Mouse (Mus musculus) small intestine, adult 2 months (tissue): Measurements from ENCODE around the gene Gm20388. TPM values are rescaled to one million over a fixed set of nuclear protein-coding genes. Genes with fewer than 3 reads are reported as not detected.

Experiments used
- H3K27ac ChIP-seq: fragments of 200-500 bp; 2 replicates; pipeline ENCODE4 v1.5.1; 2012; ENCODE audit warnings: low read depth, low read length, control low read depth, inconsistent platforms; ENCODE audit not compliant: insufficient read depth
- H3K27me3 ChIP-seq: fragments of 200-500 bp; 2 replicates; pipeline ENCODE4 v1.6.1; 2012; ENCODE audit warnings: mild to moderate bottlenecking, moderate library complexity, low read length, inconsistent platforms; ENCODE audit not compliant: control insufficient read depth, insufficient read depth
- H3K36me3 ChIP-seq: fragments of 200-500 bp; 2 replicates; pipeline ENCODE4 v1.6.1; 2012; ENCODE audit warnings: mild to moderate bottlenecking, low read length, control low read depth, inconsistent platforms; ENCODE audit not compliant: control insufficient read depth, insufficient read depth
- H3K4me1 ChIP-seq: fragments of 200-500 bp; 2 replicates; pipeline ENCODE4 v1.6.1; 2012; ENCODE audit warnings: low read length, inconsistent platforms, mixed read lengths; ENCODE audit not compliant: control insufficient read depth, insufficient read depth, insufficient read length
- H3K4me3 ChIP-seq: fragments of 200-500 bp; 2 replicates; pipeline ENCODE4 v1.5.1; 2012; ENCODE audit warnings: low read depth, mild to moderate bottlenecking, control low read depth, inconsistent platforms, low read length, moderate library complexity
- CTCF ChIP-seq: fragments of 200-500 bp; IDR thresholded peaks from 2 replicates; pipeline ENCODE4 v1.5.1; 2012; ENCODE audit warnings: low read depth, mild to moderate bottlenecking, control low read depth, inconsistent platforms, low read length, moderate library complexity, mixed read lengths; ENCODE audit not compliant: insufficient replicate concordance, insufficient read length; ENCODE audit errors: extremely low read depth
- POLR2A ChIP-seq: fragments of 200-500 bp; IDR thresholded peaks from 2 replicates; pipeline ENCODE4 v1.6.1; 2012; ENCODE audit warnings: low read depth, mild to moderate bottlenecking, control low read depth, inconsistent platforms, low read length, moderate library complexity
- WGBS: fragments of 180-500 bp; shearing (Covaris S2); methylation state at CpG from one replicate; pipeline ENCODE4 v1.1.7; 2018; 5-methylcytosine and 5-hydroxymethylcytosine counted together
- polyA plus RNA-seq: library from polyadenylated mRNA; depleted of rRNA; stranded (reverse); fragments of >200 nt; gene quantifications from 2 replicates; pipeline ENCODE4 v1.2.3, GENCODE M21; 2012

The Gm20388 gene
- polyA plus RNA-seq, 1 experiment = 37.3 TPM

DNA sequence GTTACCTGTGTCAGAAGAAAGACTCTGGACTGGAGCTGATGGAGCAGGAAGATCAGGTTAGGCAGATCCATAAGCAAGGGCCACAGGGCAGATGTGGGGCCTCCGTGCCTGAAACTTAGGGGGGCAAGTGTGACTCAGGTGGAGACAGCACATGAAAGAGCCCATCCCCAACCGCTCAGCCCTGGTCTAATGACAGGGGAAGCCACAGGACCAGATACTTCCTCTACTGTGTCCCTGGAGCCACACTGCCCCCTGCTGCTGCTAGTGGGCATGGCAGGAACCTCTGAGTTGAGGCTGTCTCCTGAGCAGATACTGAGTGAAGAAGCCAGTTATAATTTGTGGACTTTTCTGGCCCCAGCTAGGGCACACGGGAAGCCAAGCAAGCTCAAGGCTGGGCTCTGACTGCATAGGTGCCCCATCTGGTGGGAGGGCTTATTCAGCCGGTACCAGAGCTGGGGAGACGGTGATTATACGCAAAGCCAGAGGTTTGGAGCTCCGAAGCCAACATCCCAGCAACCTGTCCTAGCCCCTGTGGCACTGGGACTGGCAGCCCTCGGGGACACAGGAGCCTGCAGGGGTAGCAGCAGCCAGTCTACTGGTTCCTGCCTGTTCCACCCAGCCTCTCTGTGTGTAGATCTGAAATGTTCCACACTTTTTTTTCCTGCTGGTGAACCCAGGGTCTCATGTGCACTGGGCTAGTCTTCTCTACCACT lies 2919.9 kb downstream of the Gm20388 start:
- H3K4me3 ChIP-seq = no peak overlapping the region
- H3K27me3 ChIP-seq = no peaks in the 10 kb centered on the region
- peak; percentile 97 for TF ChIP-seq CTCF
- no peak for TF ChIP-seq POLR2A
- no peaks in the 10 kb centered on the region for H3K36me3 ChIP-seq
- H3K27ac ChIP-seq = no peak overlapping the region
- H3K4me1 ChIP-seq = no peaks in the 10 kb centered on the region
- WGBS = 35% methylated on average over 8 of the region's 8 CpGs

DNA sequence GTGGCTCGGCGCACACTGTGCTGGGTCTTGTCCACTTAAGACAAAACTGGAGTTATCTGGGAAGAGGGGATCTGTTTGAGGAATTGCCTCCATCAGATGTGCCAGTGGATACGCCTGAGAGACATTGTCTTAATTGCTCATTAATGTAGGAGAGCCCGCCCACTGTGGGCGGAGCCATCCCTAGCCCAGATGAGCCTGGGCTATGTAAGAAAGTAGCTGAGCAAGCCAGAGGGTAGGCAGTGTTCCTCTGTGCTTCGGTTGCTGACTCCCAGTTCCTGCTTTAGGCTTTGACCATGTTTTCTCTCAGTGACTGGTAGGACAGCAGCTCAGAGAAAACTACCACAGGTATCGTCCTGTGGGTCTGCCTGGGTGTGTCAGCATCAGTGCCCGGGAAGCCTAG lies 2923.8 kb downstream of the Gm20388 start:
- Histone ChIP-seq H3K4me1 (no peaks in the 10 kb centered on the region), H3K4me3 (no peak overlapping the region), H3K27me3 (no peaks in the 10 kb centered on the region), H3K27ac (no peak overlapping the region), H3K36me3 (no peaks in the 10 kb centered on the region)
- 79% methylated on average over 8 of the region's 8 CpGs for WGBS
- no peak for TF ChIP-seq CTCF
- no peak for TF ChIP-seq POLR2A

DNA sequence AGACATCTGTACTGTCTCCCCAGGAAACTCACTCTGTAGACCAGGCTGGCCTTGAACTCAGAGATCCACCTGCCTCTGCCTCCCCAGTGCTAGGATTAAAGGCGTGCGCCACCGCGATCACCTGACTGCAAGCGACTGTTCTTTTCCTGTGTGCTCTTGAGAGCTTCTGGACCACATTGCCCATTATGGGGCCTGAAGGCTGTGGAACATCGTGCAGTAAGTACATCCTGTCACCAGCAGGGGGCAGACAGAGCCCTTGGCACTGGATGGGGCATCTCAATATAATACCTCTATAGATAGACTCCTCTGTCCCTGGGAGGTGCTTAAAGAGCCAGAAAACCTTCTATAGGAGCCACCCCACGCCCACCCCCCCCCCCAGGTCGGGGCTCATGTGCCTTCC lies 2924.3 kb downstream of the Gm20388 start:
- no peaks in the 10 kb centered on the region for H3K27me3 ChIP-seq
- no peak overlapping the region for H3K27ac ChIP-seq
- 27% methylated on average over 8 of the region's 8 CpGs for WGBS
- H3K4me1 ChIP-seq = no peaks in the 10 kb centered on the region
- no peaks in the 10 kb centered on the region for H3K36me3 ChIP-seq
- no peak overlapping the region for H3K4me3 ChIP-seq
- TF ChIP-seq POLR2A (no peak), CTCF (peak; percentile 71; the same call in 1 of the 2 replicates)

DNA sequence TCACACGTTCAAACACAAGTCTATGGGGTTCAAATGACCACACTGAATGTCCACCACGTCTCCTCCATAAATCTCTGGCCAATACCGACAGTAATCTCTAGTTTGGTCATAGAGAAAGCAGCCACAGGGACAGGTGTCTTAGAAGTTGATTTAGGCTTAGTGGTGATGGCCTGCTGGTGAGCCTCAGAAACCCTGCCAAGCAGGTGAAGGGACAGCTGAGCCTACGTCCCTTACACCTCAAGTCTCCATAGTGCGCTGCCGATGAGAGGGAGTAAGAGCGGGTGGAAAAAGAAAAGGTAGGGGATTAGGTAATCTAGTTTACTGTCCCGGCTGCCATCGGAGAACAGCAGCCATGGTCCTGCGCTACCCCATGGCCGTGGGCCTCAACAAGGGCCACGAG lies 2925.6 kb downstream of the Gm20388 start:
- no peak for TF ChIP-seq POLR2A
- TF ChIP-seq CTCF = no peak
- Histone ChIP-seq H3K4me3 (no peak overlapping the region), H3K27ac (no peak overlapping the region), H3K36me3 (no peaks in the 10 kb centered on the region), H3K4me1 (no peaks in the 10 kb centered on the region), H3K27me3 (no peaks in the 10 kb centered on the region)
- WGBS = 79% methylated on average over 12 of the region's 12 CpGs

DNA sequence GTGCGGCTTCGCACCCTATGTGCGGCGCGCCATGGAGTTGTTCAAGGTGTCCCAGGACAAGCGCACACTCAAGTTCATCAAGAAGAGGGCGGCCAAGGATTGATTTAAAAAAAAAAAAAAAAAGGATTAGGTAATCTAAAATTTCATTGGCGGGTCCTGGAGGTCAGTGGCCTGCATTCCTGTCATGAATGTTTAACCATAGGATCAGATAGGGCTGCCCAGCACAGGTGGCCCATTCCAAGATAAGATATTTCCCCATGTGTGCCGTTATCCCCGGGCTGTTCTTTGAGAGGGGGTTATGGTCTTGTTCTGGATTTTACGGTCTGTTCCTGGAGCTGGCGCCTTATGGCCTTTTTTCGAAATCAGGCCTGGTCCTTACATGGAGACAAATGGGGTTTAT lies 2926.1 kb downstream of the Gm20388 start:
- no peaks in the 10 kb centered on the region for H3K4me1 ChIP-seq
- H3K27ac ChIP-seq = no peak overlapping the region
- no peak overlapping the region for H3K4me3 ChIP-seq
- TF ChIP-seq POLR2A (no peak), CTCF (no peak)
- WGBS = 66% methylated on average over 13 of the region's 13 CpGs
- H3K36me3 ChIP-seq = no peaks in the 10 kb centered on the region
- no peaks in the 10 kb centered on the region for H3K27me3 ChIP-seq

DNA sequence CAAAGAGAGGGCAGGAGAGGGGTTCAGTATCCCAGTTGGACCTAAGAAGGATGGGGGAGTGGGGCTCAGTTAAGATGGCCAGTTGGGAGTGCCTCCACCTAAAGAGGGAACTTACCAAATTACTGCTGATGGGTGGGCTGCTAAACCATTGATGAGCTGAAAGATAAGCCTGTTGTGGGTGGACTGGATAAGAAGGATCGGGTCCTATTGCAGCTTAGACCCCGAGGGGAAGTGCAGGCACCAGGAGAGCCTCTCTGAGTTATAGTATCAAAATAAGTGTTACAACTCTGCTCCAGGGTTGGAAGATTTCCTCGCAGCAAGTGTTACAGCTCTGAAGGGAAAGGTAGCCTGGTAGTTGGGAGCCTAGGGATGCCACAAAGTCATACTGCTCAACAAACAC lies 2933.5 kb downstream of the Gm20388 start:
- 67% methylated on average over 3 of the region's 3 CpGs for WGBS
- Histone ChIP-seq H3K4me1 (no peaks in the 10 kb centered on the region), H3K27me3 (peaks cover 10% of the 10 kb centered on the region), H3K4me3 (no peak overlapping the region), H3K27ac (no peak overlapping the region), H3K36me3 (no peaks in the 10 kb centered on the region)
- TF ChIP-seq POLR2A (no peak), CTCF (no peak)

DNA sequence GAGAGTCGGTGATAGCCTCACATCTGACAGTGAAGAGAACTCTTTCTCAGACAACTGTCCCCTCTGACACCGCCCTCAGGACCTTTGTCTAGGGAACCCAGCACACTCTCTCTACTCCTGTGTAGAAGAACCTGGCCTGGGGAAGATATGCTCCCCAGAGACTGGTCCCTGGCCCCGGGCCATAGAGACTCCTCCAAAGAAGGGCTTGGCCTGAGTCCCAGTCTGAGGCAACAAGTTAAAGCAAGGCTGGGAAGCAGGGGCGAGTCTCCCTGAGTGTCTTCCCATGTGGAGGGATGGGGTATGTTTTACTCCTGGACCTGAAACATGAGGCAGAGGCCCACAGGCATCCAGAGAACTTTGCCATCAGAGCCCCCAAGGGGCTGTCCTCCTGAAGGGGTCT lies 2935.0 kb downstream of the Gm20388 start:
- Histone ChIP-seq H3K27me3 (peaks cover 10% of the 10 kb centered on the region), H3K27ac (no peak overlapping the region), H3K4me1 (no peaks in the 10 kb centered on the region), H3K36me3 (no peaks in the 10 kb centered on the region), H3K4me3 (no peak overlapping the region)
- no peak for TF ChIP-seq POLR2A
- TF ChIP-seq CTCF = no peak
- 56% methylated on average over 4 of the region's 4 CpGs for WGBS
